Mouse (Mus musculus) liver, embryonic 14.5 days (tissue): ENCODE measurements around the gene Zfp423.

Experiments
- CTCF ChIP-seq: IDR thresholded peaks from 2 replicates; pipeline ENCODE4 v1.5.1; 2016; ENCODE audit warnings: antibody characterized with exemption, low read depth, control low read depth
- EP300 ChIP-seq: IDR thresholded peaks from 2 replicates; pipeline ENCODE4 v1.6.1; 2016; ENCODE audit warnings: antibody characterized with exemption, low read depth

DNA sequence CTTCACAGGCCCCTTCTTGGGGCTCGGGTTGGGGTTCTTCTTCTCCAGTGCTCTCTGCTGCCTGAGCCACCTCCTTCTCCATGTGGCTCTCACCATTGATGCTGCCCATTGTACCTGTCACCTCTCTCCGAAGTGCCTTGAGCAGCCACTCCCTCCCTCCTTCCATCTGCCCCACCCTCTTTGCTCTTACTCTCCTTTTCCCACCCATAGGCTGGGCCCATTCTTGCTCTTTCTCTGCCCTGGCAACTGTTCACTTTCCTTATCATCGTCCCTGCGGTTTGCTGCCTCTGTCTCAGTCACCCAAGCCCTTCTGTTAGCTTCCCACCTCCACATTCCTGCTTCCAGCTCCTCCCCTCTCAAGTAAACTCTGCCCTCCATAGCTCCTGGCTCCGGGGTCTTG is 25.4 kb upstream of the Zfp423 start:
- TF ChIP-seq CTCF: no peak
- no peak for TF ChIP-seq EP300
